Mouse (Mus musculus) cerebellum, postnatal 14 days (tissue): ENCODE data around the gene Rapgef2.
A peak's percentile ranks its signal among the peaks of the same experiment; 100 is the strongest.

ENCODE experiments used
- DNase-seq, 2 experiments: peaks; one replicate each; pipeline ENCODE4 v3.0.0; 2021; ENCODE audit warnings: mixed read lengths in 2 of 2

The Rapgef2 gene

GRCm38 (mm10) chr3:79161834-79162401, 124.4 kb downstream of the Rapgef2 start:
- DNase-seq = peak; percentile 21 to 55

- DNase-seq = peak in 1 of 2 experiments; percentile 47
Measured at GRCm38 (mm10) chr3:79161093-79161723, 125.1 kb downstream of the Rapgef2 start.

- no peak for DNase-seq
Measured at GRCm38 (mm10) chr3:79158254-79158653, 128.1 kb downstream of the Rapgef2 start.

GRCm38 (mm10) chr3:79153039-79153487, 133.3 kb downstream of the Rapgef2 start:
- DNase-seq = no peak

GRCm38 (mm10) chr3:79145407-79146055, 140.8 kb downstream of the Rapgef2 start:
- peak; percentile 52 to 60 for DNase-seq

- DNase-seq = peak; percentile 39 to 54
Measured at GRCm38 (mm10) chr3:79144672-79145406, 141.5 kb downstream of the Rapgef2 start.

GRCm38 (mm10) chr3:79144085-79144484, 142.2 kb downstream of the Rapgef2 start:
- DNase-seq = peak in 1 of 2 experiments; percentile 24

GRCm38 (mm10) chr3:79139245-79139644, 147.1 kb downstream of the Rapgef2 start:
- DNase-seq = peak in 1 of 2 experiments; percentile 53

GRCm38 (mm10) chr3:79138601-79139000, 147.7 kb downstream of the Rapgef2 start:
- no peak for DNase-seq

GRCm38 (mm10) chr3:79130991-79131390, 155.3 kb downstream of the Rapgef2 start:
- no peak for DNase-seq

- no peak for DNase-seq
Measured at GRCm38 (mm10) chr3:79129044-79129600, 157.2 kb downstream of the Rapgef2 start.

GRCm38 (mm10) chr3:79127797-79128196, 158.5 kb downstream of the Rapgef2 start:
- DNase-seq = no peak

- no peak for DNase-seq
Measured at GRCm38 (mm10) chr3:79126857-79127256, 159.5 kb downstream of the Rapgef2 start.

GRCm38 (mm10) chr3:79121391-79121790, 164.9 kb downstream of the Rapgef2 start:
- DNase-seq = no peak

GRCm38 (mm10) chr3:79119983-79120382, 166.3 kb downstream of the Rapgef2 start:
- no peak for DNase-seq

- DNase-seq = peak; percentile 32 to 74
Measured at GRCm38 (mm10) chr3:79110153-79110552, 176.2 kb downstream of the Rapgef2 start.

- peak; percentile 19 to 39 for DNase-seq
Measured at GRCm38 (mm10) chr3:79108246-79108645, 178.1 kb downstream of the Rapgef2 start.

- DNase-seq = no peak
Measured at GRCm38 (mm10) chr3:79106360-79106759, 180.0 kb downstream of the Rapgef2 start.

GRCm38 (mm10) chr3:79103604-79104003, 182.7 kb downstream of the Rapgef2 start:
- no peak for DNase-seq

GRCm38 (mm10) chr3:79101737-79102136, 184.6 kb downstream of the Rapgef2 start:
- no peak for DNase-seq

- DNase-seq = no peak
Measured at GRCm38 (mm10) chr3:79100831-79101230, 185.5 kb downstream of the Rapgef2 start.

- no peak for DNase-seq
Measured at GRCm38 (mm10) chr3:79089091-79089490, 197.2 kb downstream of the Rapgef2 start.

- no peak for DNase-seq
Measured at GRCm38 (mm10) chr3:79088461-79088860, 197.9 kb downstream of the Rapgef2 start.
